Mouse (Mus musculus): ENCODE data around the gene BC051142. TPM values are rescaled to one million over a fixed set of nuclear protein-coding genes. Genes with fewer than 3 reads are reported as not detected.
"Not testable (repeated sequence)": the region's sequence is repeated elsewhere in the genome, so short reads cannot be mapped to it uniquely, and the experiment has no call there.

The BC051142 gene
- polyA plus RNA-seq, 1 experiment from 2014 or later = 1.9 TPM

- Histone ChIP-seq H3K4me3 (no peak overlapping the region), H3K4me1 (no peaks in the 10 kb centered on the region), H3K9me3 (replicated peaks) (no peaks in the 10 kb centered on the region), H3K9ac (no peak overlapping the region), H3K36me3 (no peaks in the 10 kb centered on the region), H3K27ac (no peak overlapping the region), H3K27me3 (no peaks in the 10 kb centered on the region), H3K4me2 (replicated peaks) (no peak overlapping the region)
- WGBS = 72% methylated on average over 7 of the region's 7 CpGs
- no peak for ATAC-seq (ENCODE audit: low FRiP score)
These were observed 21.4 kb downstream of the BC051142 start for GRCm38 (mm10) chr17:34420014-34420413.

GRCm38 (mm10) chr17:34427597-34427996 is 29.0 kb downstream of the BC051142 start:
- H3K27ac ChIP-seq = no peak overlapping the region
- H3K36me3 ChIP-seq = no peaks in the 10 kb centered on the region
- no peaks in the 10 kb centered on the region for H3K9me3 ChIP-seq (replicated peaks)
- ATAC-seq (ENCODE audit: low FRiP score) = no peak
- H3K4me2 ChIP-seq (replicated peaks) = no peak overlapping the region
- no peak overlapping the region for H3K4me3 ChIP-seq
- H3K4me1 ChIP-seq = no peaks in the 10 kb centered on the region
- H3K9ac ChIP-seq = no peak overlapping the region
- H3K27me3 ChIP-seq = no peaks in the 10 kb centered on the region

- Histone ChIP-seq H3K4me3 (no peak overlapping the region), H3K4me1 (no peaks in the 10 kb centered on the region), H3K9ac (no peak overlapping the region), H3K27ac (no peak overlapping the region), H3K27me3 (no peaks in the 10 kb centered on the region), H3K4me2 (replicated peaks) (no peak overlapping the region), H3K36me3 (no peaks in the 10 kb centered on the region), H3K9me3 (replicated peaks) (peaks cover 7% of the 10 kb centered on the region; the same call in 1 of the 2 replicates)
- no peak for ATAC-seq (ENCODE audit: low FRiP score)
- WGBS = 69% methylated on average over 4 of the region's 4 CpGs
These were observed 38.5 kb downstream of the BC051142 start for GRCm38 (mm10) chr17:34437120-34437519.

GRCm38 (mm10) chr17:34437606-34438005 is 39.0 kb downstream of the BC051142 start:
- Histone ChIP-seq H3K4me2 (replicated peaks) (no peak overlapping the region), H3K4me3 (no peak overlapping the region), H3K36me3 (no peaks in the 10 kb centered on the region), H3K9ac (no peak overlapping the region), H3K9me3 (replicated peaks) (peaks cover 7% of the 10 kb centered on the region; the same call in 1 of the 2 replicates), H3K4me1 (no peaks in the 10 kb centered on the region), H3K27ac (no peak overlapping the region), H3K27me3 (no peaks in the 10 kb centered on the region)
- 69% methylated on average over 7 of the region's 7 CpGs for WGBS
- ATAC-seq (ENCODE audit: low FRiP score) = no peak

GRCm38 (mm10) chr17:34438588-34438987 is 40.0 kb downstream of the BC051142 start:
- peaks cover 7% of the 10 kb centered on the region; the same call in 1 of the 2 replicates for H3K9me3 ChIP-seq (replicated peaks)
- no peak overlapping the region for H3K27ac ChIP-seq
- H3K9ac ChIP-seq = no peak overlapping the region
- no peak overlapping the region for H3K4me2 ChIP-seq (replicated peaks)
- no peaks in the 10 kb centered on the region for H3K4me1 ChIP-seq
- H3K4me3 ChIP-seq = no peak overlapping the region
- no peak for ATAC-seq (ENCODE audit: low FRiP score)
- WGBS = 60% methylated on average over 1 of the region's 1 CpGs
- H3K27me3 ChIP-seq = no peaks in the 10 kb centered on the region
- no peaks in the 10 kb centered on the region for H3K36me3 ChIP-seq

GRCm38 (mm10) chr17:34439795-34440194 is 41.2 kb downstream of the BC051142 start:
- no peak for ATAC-seq (ENCODE audit: low FRiP score)
- H3K36me3 ChIP-seq = no peaks in the 10 kb centered on the region
- no peaks in the 10 kb centered on the region for H3K27me3 ChIP-seq
- H3K4me3 ChIP-seq = no peak overlapping the region
- no peak overlapping the region for H3K27ac ChIP-seq
- H3K4me2 ChIP-seq (replicated peaks) = no peak overlapping the region
- WGBS = 53% methylated on average over 3 of the region's 3 CpGs
- no peaks in the 10 kb centered on the region for H3K4me1 ChIP-seq
- H3K9me3 ChIP-seq (replicated peaks) = peaks cover 7% of the 10 kb centered on the region; the same call in 1 of the 2 replicates
- no peak overlapping the region for H3K9ac ChIP-seq

- Histone ChIP-seq H3K4me2 (replicated peaks) (no peak overlapping the region), H3K4me3 (no peak overlapping the region), H3K9me3 (replicated peaks) (no peaks in the 10 kb centered on the region), H3K4me1 (no peaks in the 10 kb centered on the region), H3K27me3 (no peaks in the 10 kb centered on the region), H3K36me3 (no peaks in the 10 kb centered on the region), H3K9ac (no peak overlapping the region), H3K27ac (no peak overlapping the region)
- WGBS = 93% methylated on average over 7 of the region's 7 CpGs
- no peak for ATAC-seq (ENCODE audit: low FRiP score)
These were observed 43.4 kb downstream of the BC051142 start for GRCm38 (mm10) chr17:34441990-34442389.

- H3K36me3 ChIP-seq = no peaks in the 10 kb centered on the region
- H3K27ac ChIP-seq = no peak overlapping the region
- no peak overlapping the region for H3K4me2 ChIP-seq (replicated peaks)
- no peak for ATAC-seq (ENCODE audit: low FRiP score)
- no peaks in the 10 kb centered on the region for H3K27me3 ChIP-seq
- H3K4me3 ChIP-seq = no peak overlapping the region
- no peaks in the 10 kb centered on the region for H3K9me3 ChIP-seq (replicated peaks)
- WGBS = 71% methylated on average over 6 of the region's 6 CpGs
- H3K9ac ChIP-seq = no peak overlapping the region
- no peaks in the 10 kb centered on the region for H3K4me1 ChIP-seq
These were observed 49.9 kb downstream of the BC051142 start for GRCm38 (mm10) chr17:34448473-34449041.

- no peaks in the 10 kb centered on the region for H3K27me3 ChIP-seq
- WGBS = 86% methylated on average over 4 of the region's 4 CpGs
- H3K9ac ChIP-seq = no peak overlapping the region
- no peak for ATAC-seq (ENCODE audit: low FRiP score)
- H3K9me3 ChIP-seq (replicated peaks) = no peaks in the 10 kb centered on the region
- no peaks in the 10 kb centered on the region for H3K4me1 ChIP-seq
- no peak overlapping the region for H3K4me2 ChIP-seq (replicated peaks)
- no peak overlapping the region for H3K27ac ChIP-seq
- no peak overlapping the region for H3K4me3 ChIP-seq
- H3K36me3 ChIP-seq = no peaks in the 10 kb centered on the region
These were observed 59.0 kb downstream of the BC051142 start for GRCm38 (mm10) chr17:34457668-34458067.

GRCm38 (mm10) chr17:34459255-34459654 is 60.6 kb downstream of the BC051142 start:
- Histone ChIP-seq H3K9ac (no peak overlapping the region), H3K27ac (no peak overlapping the region), H3K4me3 (no peak overlapping the region), H3K9me3 (replicated peaks) (no peaks in the 10 kb centered on the region), H3K27me3 (no peaks in the 10 kb centered on the region), H3K4me1 (no peaks in the 10 kb centered on the region), H3K4me2 (replicated peaks) (no peak overlapping the region), H3K36me3 (no peaks in the 10 kb centered on the region)
- ATAC-seq (ENCODE audit: low FRiP score) = no peak
- 86% methylated on average over 3 of the region's 3 CpGs for WGBS

- not testable (repeated sequence) for H3K4me3 ChIP-seq; ATAC-seq (ENCODE audit: low FRiP score); H3K9ac ChIP-seq; H3K27me3 ChIP-seq; H3K27ac ChIP-seq; H3K36me3 ChIP-seq; H3K4me1 ChIP-seq; H3K9me3 ChIP-seq (replicated peaks); H3K4me2 ChIP-seq (replicated peaks)
These were observed 67.3 kb downstream of the BC051142 start for GRCm38 (mm10) chr17:34465906-34466305.

GRCm38 (mm10) chr17:34470491-34470890 is 71.9 kb downstream of the BC051142 start:
- H3K36me3 ChIP-seq = no peaks in the 10 kb centered on the region
- no peak overlapping the region for H3K9ac ChIP-seq
- H3K4me3 ChIP-seq = no peak overlapping the region
- H3K27ac ChIP-seq = no peak overlapping the region
- no peak overlapping the region for H3K4me2 ChIP-seq (replicated peaks)
- no peak for ATAC-seq (ENCODE audit: low FRiP score)
- no peaks in the 10 kb centered on the region for H3K9me3 ChIP-seq (replicated peaks)
- H3K4me1 ChIP-seq = no peaks in the 10 kb centered on the region
- WGBS = 79% methylated on average over 2 of the region's 2 CpGs
- H3K27me3 ChIP-seq = peaks cover 2% of the 10 kb centered on the region; the same call in 1 of the 2 replicates

GRCm38 (mm10) chr17:34475060-34475459 is 76.4 kb downstream of the BC051142 start:
- no peaks in the 10 kb centered on the region for H3K4me1 ChIP-seq
- H3K4me2 ChIP-seq (replicated peaks) = no peak overlapping the region
- H3K4me3 ChIP-seq = no peak overlapping the region
- no peaks in the 10 kb centered on the region for H3K27me3 ChIP-seq
- no peaks in the 10 kb centered on the region for H3K36me3 ChIP-seq
- no peak for ATAC-seq (ENCODE audit: low FRiP score)
- WGBS = 84% methylated on average over 3 of the region's 3 CpGs
- H3K9me3 ChIP-seq (replicated peaks) = no peaks in the 10 kb centered on the region
- H3K9ac ChIP-seq = no peak overlapping the region
- no peak overlapping the region for H3K27ac ChIP-seq
